Mouse (Mus musculus) hematopoietic stem cell, adult 5-6 weeks (primary cell): ENCODE data around the gene Arhgap17. TPM values are rescaled to one million over a fixed set of nuclear protein-coding genes. Genes with fewer than 3 reads are reported as not detected.
A peak's percentile ranks its signal among the peaks of the same experiment; 100 is the strongest.

Experiments used
- ATAC-seq, 2 experiments: fragments of 125-278 bp in 1 of 2; replicated peaks in 1 of 2; 2 replicates each; pipeline ENCODE4 v1.8.0; 2016 to 2017; ENCODE audit warnings: inconsistent platforms in 2 of 2, mild to moderate bottlenecking in 2 of 2, moderate number of reproducible peaks in 2 of 2, low read depth in 1 of 2, moderate TSS enrichment in 1 of 2; ENCODE audit not compliant: low FRiP score in 2 of 2, poor library complexity in 2 of 2, severe bottlenecking in 2 of 2, insufficient read depth in 1 of 2, low TSS enrichment in 1 of 2
- total RNA-seq: library from RNA; stranded (forward); fragments of 172-1452, 232-1000 nt; gene quantifications from 2 replicates; pipeline ENCODE4 v1.2.3, GENCODE M21; 2017

Gene Arhgap17
- total RNA-seq, 1 experiment from 2014 or later, result 35.1 TPM

GRCm38 (mm10) chr7:123377443-123378400 is 8.0 kb upstream of the Arhgap17 start:
- peak; percentile 98 to 99 for ATAC-seq

- ATAC-seq, result peak; percentile 22 to 24
These were observed 1.8 kb upstream of the Arhgap17 start for GRCm38 (mm10) chr7:123371501-123371900.

DNA sequence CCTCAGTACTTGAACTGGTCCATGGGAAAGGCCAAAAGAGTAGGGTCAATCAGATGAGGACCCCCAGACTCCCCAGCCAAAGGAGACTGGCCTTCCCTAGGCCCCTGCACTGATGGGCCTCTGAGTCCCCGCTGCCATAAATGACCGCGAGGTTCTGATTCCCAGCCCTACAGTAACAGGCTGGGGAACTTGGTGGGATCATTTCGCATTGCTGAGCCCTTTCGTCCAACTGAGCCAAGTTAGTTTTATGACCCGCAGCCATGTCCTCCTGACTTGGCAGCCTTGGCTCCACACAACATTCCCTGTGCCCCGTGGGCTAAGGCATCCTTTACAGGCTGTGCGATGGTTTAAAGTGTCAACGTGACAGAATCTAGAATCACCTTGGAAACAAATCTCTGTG is 985 bp upstream of the Arhgap17 start:
- 0 out of 4 replicates have a peak, but pooled peaks of 1 of the 2 experiments have one; percentile 0 for ATAC-seq

DNA sequence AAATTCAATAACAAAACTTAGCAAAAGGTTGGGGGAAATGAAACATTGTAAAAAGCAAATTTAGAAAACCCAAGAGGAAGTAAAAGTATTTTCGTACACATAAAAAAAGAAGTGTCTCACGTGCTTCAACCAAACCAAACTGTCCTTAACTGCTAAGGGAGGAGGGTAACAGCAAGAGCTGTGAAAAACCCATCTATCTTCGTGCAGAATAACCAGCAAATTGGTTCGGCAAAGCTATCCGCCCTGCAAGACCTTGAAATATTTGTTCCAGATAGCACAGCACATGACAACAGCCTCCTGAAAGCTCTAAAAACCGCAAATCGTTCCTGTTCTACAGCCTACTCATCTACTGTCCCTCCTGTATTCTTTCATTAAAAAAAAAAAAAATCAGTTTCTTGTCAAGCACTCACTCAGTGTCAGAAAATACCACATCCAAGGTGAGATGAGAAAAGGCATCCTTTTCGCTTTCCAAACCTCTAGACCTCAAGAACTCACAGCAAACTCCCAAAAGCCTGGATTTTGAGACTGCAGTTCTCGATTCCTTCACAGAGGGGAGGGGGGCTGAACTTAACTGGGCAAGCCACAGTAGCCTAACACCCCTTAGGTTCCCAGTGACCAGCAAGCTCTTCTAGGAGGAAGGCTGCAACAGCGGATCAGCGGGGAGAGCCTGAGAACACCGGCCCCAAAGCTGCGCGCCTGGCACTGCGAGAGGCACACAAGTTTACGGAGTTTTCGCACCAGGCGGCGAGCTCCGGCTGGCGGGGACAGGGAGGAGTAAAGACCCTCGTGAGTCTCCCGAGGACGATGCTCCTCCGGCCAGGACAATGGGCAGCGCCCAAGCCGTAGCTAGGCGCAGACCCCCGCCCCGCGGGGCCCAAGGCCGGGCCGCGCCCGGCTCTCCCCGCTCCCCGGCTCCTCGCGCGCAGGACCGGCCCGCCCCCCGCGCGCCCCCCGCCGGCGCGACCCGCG is 653 bp downstream of the Arhgap17 start:
- ATAC-seq, result no peak

GRCm38 (mm10) chr7:123368187-123368586 is 1.5 kb downstream of the Arhgap17 start:
- ATAC-seq, result no peak

DNA sequence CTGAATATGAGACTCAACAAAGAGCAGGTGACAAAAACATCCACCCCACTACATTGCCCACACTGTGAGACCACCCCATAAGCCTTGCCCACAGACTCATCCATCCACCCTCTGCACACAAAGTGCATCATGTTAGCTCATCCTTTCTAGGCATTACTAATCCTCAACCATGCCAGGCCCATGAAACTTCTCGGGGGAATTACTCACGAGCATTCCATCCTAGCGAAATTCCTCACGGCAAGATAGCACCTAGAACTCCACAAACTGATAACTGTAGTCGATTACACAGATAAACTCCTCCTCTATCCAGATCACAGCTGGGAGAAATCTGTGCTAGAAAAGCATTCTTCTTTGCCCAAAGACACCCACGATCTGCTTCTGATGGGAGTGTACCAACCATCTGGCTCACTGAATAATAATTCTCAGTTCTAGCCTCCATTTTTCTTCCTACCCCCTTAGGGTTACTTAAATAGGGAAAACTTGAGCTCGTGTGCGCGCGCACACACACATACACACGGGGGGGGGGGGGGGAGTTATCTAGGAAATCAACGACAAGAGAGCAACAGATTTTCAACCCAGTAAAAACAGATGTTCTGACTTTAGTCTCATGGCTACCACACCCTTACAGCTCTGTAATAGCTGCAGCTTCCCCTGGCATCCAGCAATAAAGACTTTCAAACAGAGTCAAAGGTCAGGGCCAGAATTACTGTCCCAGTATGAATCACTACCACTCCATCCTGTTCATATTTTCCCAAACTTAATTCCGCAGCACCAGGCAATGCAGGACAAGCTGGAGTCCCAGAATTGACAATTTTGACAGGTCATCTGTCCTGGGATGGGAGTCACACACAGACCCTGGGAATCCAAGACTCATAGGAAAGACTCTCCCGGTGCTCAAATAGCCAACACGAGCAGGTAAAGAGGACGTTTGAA is 2.2 kb downstream of the Arhgap17 start:
- ATAC-seq, result no peak

- no peak for ATAC-seq
These were observed 2.9 kb downstream of the Arhgap17 start for GRCm38 (mm10) chr7:123366806-123367205.

- peak; percentile 61 to 70 for ATAC-seq
These were observed 3.6 kb downstream of the Arhgap17 start for GRCm38 (mm10) chr7:123365876-123366741.

- no peak for ATAC-seq
These were observed 5.7 kb downstream of the Arhgap17 start for GRCm38 (mm10) chr7:123363971-123364370.

- no peak for ATAC-seq
These were observed 6.9 kb downstream of the Arhgap17 start for GRCm38 (mm10) chr7:123362806-123363205.

DNA sequence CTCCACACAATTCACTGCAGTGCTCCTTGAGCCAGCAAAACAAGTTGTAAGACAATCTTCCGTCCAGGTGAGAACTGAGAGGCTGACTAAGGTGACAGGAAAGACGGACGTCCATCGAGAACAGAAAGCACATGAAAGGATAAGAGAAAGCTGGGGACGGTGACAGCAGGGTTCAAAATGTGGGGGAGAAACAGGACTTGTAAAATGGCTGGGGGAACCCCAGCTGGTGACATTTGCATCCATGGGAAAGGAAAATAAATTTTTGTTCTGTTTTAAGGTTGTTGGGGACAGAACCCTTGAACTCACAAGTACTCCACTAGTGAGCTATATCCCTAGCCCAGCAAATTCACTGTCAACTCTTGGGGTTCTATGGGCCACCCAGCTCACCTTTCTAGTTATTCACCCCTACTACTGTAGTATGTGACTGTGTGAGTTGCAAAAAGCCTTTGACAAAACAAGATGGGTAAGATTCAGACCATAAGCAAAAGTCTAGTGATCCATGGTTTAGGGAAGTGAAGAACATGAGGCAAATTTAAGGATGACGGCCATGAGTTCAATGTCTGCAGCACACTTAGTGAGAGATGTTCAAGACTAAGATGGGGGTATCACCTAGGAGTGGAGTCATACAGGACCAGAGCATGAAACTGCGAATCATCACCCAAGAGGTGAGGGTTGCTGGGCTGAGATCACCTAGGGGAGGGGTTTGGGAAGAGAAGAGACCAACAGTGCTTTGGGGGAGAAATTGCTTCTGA is 8.3 kb downstream of the Arhgap17 start:
- ATAC-seq, result no peak

GRCm38 (mm10) chr7:123360185-123360584 is 9.5 kb downstream of the Arhgap17 start:
- ATAC-seq, result peak in 1 of 2 experiments; percentile 44; a peak in 1 of 4 replicates

DNA sequence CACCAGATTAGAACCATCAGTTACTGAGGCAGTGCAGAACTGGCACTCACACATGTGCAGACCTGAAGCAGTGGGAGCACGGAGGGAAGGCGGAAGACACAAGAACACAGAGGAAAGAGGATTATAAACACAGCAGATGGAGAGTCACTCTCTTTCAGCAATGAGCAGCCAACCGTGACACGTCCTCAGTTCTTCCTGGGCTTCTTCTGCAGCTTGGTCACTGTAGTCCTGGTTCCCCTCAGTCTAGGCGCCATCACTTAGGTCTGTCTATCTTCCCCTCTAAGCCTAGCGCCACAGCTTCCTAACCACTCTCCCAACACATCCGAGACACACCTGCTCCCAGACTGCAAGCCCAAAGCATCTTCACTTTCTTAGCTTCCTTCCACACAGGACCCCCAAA is 10.6 kb downstream of the Arhgap17 start:
- no peak for ATAC-seq

DNA sequence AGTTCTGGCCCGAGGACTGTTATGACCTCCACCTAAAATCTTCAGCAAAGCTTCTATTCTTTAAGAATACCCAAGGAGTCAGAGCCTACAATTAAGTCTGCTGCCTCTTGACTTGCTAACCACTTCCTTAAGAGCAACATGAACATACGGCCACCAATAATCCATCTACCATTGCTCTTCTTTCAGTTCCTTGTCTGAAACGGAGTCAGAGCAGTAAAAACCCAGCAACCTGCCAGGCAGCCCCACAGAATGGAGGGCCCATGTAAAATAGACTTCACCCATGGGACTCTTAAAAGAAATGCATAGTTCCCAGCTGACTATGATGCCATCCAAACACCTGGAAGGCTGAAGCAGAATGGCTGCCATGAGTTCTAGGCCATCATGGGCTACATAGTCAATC is 13.6 kb downstream of the Arhgap17 start:
- no peak for ATAC-seq

GRCm38 (mm10) chr7:123354851-123355250 is 14.9 kb downstream of the Arhgap17 start:
- 0 out of 4 replicates have a peak, but pooled peaks of 1 of the 2 experiments have one; percentile 17 for ATAC-seq
